Mouse (Mus musculus) bone marrow macrophage, adult 2 months (primary cell): ENCODE results near the gene Fbln2. TPM values are rescaled to one million over a fixed set of nuclear protein-coding genes. Genes with fewer than 3 reads are reported as not detected.

Source experiments
- H3K27ac ChIP-seq: 2 replicates; pipeline ENCODE4 v1.5.1; 2012; ENCODE audit warnings: low read depth, low read length; ENCODE audit not compliant: insufficient read depth
- H3K4me1 ChIP-seq: 2 replicates; pipeline ENCODE4 v1.6.1; 2012; ENCODE audit warnings: low read length; ENCODE audit not compliant: control insufficient read depth, insufficient read depth
- H3K4me3 ChIP-seq: 2 replicates; pipeline ENCODE4 v1.5.1; 2012; ENCODE audit warnings: mild to moderate bottlenecking, low read length, moderate library complexity; ENCODE audit not compliant: insufficient read depth
- CTCF ChIP-seq: IDR thresholded peaks from 2 replicates; pipeline ENCODE4 v1.5.1; 2012; ENCODE audit warnings: low read depth, mild to moderate bottlenecking, low read length, moderate library complexity
- POLR2A ChIP-seq: IDR thresholded peaks from 2 replicates; pipeline ENCODE4 v1.6.1; 2012; ENCODE audit warnings: mild to moderate bottlenecking, low read depth, low read length, borderline replicate concordance
- polyA plus RNA-seq: library from polyadenylated mRNA; stranded (reverse); fragments of >200 nt; gene quantifications from 2 replicates; pipeline ENCODE4 v1.2.4, GENCODE M21; 2012; ENCODE audit not compliant: missing spikeins, insufficient read depth, insufficient read length

The Fbln2 gene
- polyA plus RNA-seq, 1 experiment = 3.1 TPM

DNA sequence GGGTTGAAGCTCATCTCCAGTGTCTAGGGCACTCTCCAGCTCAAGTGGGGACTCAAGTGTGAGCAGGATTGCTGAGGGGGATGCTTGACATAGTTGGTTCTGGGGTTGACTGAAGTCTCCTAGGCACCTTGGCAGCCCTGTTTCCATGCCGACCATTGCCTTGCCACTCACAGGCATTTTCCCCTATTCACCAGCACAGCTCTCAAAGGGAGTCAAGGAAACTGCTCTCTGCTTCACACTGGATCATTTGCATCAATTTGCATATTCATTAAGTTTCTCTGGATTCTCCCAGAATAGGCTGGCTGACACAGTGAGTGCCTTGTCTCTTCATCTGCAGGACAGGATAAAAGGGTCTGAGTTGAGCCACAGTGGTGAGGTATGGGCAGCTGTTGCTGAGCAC is 89.6 kb downstream of the Fbln2 start:
- Histone ChIP-seq H3K4me3 (no peak overlapping the region), H3K27ac (no peak overlapping the region), H3K4me1 (no peaks in the 10 kb centered on the region)
- TF ChIP-seq CTCF = no peak
- no peak for TF ChIP-seq POLR2A

DNA sequence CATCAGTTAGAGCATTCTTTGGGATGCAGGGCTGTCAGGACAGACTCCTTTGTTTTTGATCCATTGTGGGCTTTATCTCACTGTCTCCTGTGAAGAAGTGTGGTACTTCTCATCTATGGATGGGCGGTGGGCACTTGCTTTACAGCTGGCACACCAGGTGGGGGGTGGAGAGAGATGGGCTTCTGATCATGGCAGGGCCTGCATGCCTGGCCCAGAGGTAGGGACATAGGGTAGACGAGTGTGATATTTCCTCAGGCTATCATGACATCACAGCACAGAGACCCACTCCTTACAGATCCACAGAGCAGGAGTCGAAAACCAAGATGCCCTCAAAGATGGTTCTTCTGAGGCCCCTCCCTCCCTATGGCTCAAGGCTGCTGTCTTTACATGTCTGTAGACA is 90.1 kb downstream of the Fbln2 start:
- no peak for TF ChIP-seq CTCF
- no peak for TF ChIP-seq POLR2A
- no peak overlapping the region for H3K27ac ChIP-seq
- no peaks in the 10 kb centered on the region for H3K4me1 ChIP-seq
- no peak overlapping the region for H3K4me3 ChIP-seq

DNA sequence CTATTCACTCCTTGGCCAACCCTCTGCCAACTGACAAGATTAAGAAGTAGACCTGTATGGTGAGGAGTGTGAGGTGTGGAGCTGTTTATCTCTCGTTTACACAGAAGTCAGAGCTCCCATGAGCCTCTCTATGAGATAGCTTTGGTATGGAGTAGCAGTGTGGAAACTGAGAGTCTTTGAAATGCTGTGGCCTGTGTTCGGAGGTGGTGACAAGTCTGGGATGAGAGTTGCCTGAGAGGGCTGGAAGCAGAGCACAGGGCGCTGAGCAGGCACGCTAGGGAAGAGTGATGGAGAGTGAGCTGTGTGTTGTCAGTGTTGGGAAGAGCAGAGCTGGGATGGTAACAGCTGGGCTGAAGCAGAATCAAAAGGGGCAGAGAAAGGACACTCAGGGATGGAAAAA is 91.9 kb downstream of the Fbln2 start:
- Histone ChIP-seq H3K27ac (no peak overlapping the region), H3K4me3 (no peak overlapping the region), H3K4me1 (no peaks in the 10 kb centered on the region)
- TF ChIP-seq CTCF (no peak), POLR2A (no peak)

DNA sequence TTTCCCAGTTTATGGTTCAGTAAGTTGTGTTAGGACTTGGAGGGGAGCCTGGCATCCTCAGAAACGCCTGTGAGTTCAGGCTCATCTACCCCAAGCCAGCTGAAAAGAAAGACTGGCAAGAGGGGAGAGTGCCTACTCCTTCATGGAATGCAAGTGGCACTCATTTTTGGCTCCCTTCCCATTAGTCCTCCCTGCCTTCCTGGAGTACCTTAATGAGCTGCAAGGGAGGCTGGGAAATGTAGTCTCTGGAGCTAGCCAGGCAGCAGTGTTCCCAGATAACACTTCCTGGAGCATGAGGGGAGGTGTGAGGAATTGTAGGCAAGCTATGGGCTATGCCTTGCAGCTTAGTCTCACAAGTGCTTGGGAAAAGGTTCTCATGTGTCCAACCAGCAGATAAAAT is 95.7 kb downstream of the Fbln2 start:
- H3K4me3 ChIP-seq = no peak overlapping the region
- no peak overlapping the region for H3K27ac ChIP-seq
- TF ChIP-seq POLR2A (no peak), CTCF (no peak)
- H3K4me1 ChIP-seq = no peaks in the 10 kb centered on the region

DNA sequence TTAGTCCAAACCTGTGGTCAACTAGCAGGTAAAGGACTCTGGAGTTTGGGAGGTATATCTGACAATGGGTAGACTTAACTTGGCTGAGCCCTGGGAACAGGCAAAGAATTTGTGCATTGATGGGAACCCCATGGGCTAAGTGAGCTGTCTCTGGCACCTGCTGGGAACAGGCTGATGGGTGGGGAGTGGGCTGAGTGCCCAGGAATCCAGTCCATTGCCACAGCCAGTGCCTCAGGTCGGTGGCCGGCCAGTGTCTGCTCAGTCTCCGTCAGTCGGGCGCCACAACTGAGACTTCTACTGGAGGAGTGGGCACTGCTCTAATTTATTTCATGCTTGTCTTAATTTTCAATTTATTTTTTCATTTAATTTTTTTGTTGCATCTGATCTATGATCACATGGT is 98.9 kb downstream of the Fbln2 start:
- Histone ChIP-seq H3K4me3 (no peak overlapping the region), H3K27ac (no peak overlapping the region), H3K4me1 (no peaks in the 10 kb centered on the region)
- TF ChIP-seq POLR2A = no peak
- no peak for TF ChIP-seq CTCF

DNA sequence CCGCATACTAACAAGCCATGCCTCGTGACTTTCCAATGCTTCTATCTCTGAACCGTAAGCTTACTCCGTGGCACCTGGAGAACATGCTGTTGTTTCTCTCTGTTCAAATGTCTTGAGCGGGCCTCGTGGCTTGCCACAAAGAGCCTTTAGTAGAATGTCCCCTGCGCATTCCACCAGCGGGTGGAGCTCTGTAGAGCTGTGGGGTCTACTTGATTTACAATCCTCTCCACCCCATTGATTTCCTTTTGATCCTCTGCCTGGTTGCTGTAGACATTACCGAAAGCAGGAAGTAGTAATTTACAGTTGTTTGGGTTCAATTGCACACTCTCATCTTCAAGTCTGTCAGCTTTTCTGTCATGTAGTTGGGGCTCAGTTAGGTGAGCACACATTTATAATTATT is 100.2 kb downstream of the Fbln2 start:
- no peak overlapping the region for H3K27ac ChIP-seq
- no peak for TF ChIP-seq CTCF
- TF ChIP-seq POLR2A = no peak
- no peaks in the 10 kb centered on the region for H3K4me1 ChIP-seq
- no peak overlapping the region for H3K4me3 ChIP-seq

Other genes starting within 250 kb of the Fbln2 start
- gene Iqsec1, start 223.8 kb upstream of the Fbln2 start, polyA plus RNA-seq = 38.2 and 43.8 TPM in 2 replicates
- 1.2 and 1.6 TPM in 2 replicates for gene Nup210, start 95.6 kb upstream of the Fbln2 start, polyA plus RNA-seq
- gene Hdac11, start 55.8 kb upstream of the Fbln2 start, polyA plus RNA-seq = 1.6 and 2.8 TPM in 2 replicates
- not detected in 2 replicates for gene Wnt7a, start 198.9 kb downstream of the Fbln2 start, polyA plus RNA-seq